Mouse (Mus musculus): ENCODE measurements around the gene Foxa1. TPM values are rescaled to one million over a fixed set of nuclear protein-coding genes. Genes with fewer than 3 reads are reported as not detected.

Gene Foxa1
- polyA plus RNA-seq (2012; rRNA removed) = not detected in 2 replicates

- no peak for DNase-seq (ENCODE audit: extremely low spot score in 1 of 2, low spot score in 1 of 2)
These were observed at the start of gene Foxa1 for GRCm38 (mm10) chr12:57546415-57547201. Foxa1 (minus strand) TSS chr12:57546916.

- DNase-seq (ENCODE audit: extremely low spot score in 1 of 2, low spot score in 1 of 2) = peak in 1 of 2 experiments; percentile 12
These were observed 29.4 kb upstream of the Foxa1 start for GRCm38 (mm10) chr12:57575931-57576628.

GRCm38 (mm10) chr12:57572415-57572814, 25.7 kb upstream of the Foxa1 start:
- DNase-seq (ENCODE audit: extremely low spot score in 1 of 2, low spot score in 1 of 2) = no peak

- DNase-seq (ENCODE audit: extremely low spot score in 1 of 2, low spot score in 1 of 2) = no peak
These were observed 25.1 kb upstream of the Foxa1 start for GRCm38 (mm10) chr12:57571773-57572172.

- DNase-seq (ENCODE audit: extremely low spot score in 1 of 2, low spot score in 1 of 2) = no peak
These were observed 17.2 kb upstream of the Foxa1 start, which contains the start of gene Ttc6 for GRCm38 (mm10) chr12:57563909-57564308. Ttc6 (plus strand) TSS chr12:57564113.

GRCm38 (mm10) chr12:57554091-57554490, 7.4 kb upstream of the Foxa1 start:
- DNase-seq (ENCODE audit: extremely low spot score in 1 of 2, low spot score in 1 of 2) = no peak

GRCm38 (mm10) chr12:57552286-57552685, 5.6 kb upstream of the Foxa1 start:
- DNase-seq (ENCODE audit: extremely low spot score in 1 of 2, low spot score in 1 of 2) = no peak

GRCm38 (mm10) chr12:57550881-57551280, 4.2 kb upstream of the Foxa1 start:
- no peak for DNase-seq (ENCODE audit: extremely low spot score in 1 of 2, low spot score in 1 of 2)

- DNase-seq (ENCODE audit: extremely low spot score in 1 of 2, low spot score in 1 of 2) = no peak
These were observed 3.6 kb upstream of the Foxa1 start for GRCm38 (mm10) chr12:57550181-57550808.

- no peak for DNase-seq (ENCODE audit: extremely low spot score in 1 of 2, low spot score in 1 of 2)
These were observed 3.0 kb upstream of the Foxa1 start for GRCm38 (mm10) chr12:57549667-57550160.

GRCm38 (mm10) chr12:57548981-57549666, 2.4 kb upstream of the Foxa1 start:
- no peak for DNase-seq (ENCODE audit: extremely low spot score in 1 of 2, low spot score in 1 of 2)

GRCm38 (mm10) chr12:57548352-57548980, 1.8 kb upstream of the Foxa1 start:
- no peak for DNase-seq (ENCODE audit: extremely low spot score in 1 of 2, low spot score in 1 of 2)

GRCm38 (mm10) chr12:57547890-57548289, 1.2 kb upstream of the Foxa1 start:
- DNase-seq (ENCODE audit: extremely low spot score in 1 of 2, low spot score in 1 of 2) = no peak

- DNase-seq (ENCODE audit: extremely low spot score in 1 of 2, low spot score in 1 of 2) = no peak
These were observed 1.1 kb downstream of the Foxa1 start for GRCm38 (mm10) chr12:57545371-57546241.

- DNase-seq (ENCODE audit: extremely low spot score in 1 of 2, low spot score in 1 of 2) = no peak
These were observed 1.9 kb downstream of the Foxa1 start for GRCm38 (mm10) chr12:57544641-57545370.

- no peak for DNase-seq (ENCODE audit: extremely low spot score in 1 of 2, low spot score in 1 of 2)
These were observed 3.1 kb downstream of the Foxa1 start for GRCm38 (mm10) chr12:57543627-57543991.

GRCm38 (mm10) chr12:57542746-57543626, 3.7 kb downstream of the Foxa1 start:
- no peak for DNase-seq (ENCODE audit: extremely low spot score in 1 of 2, low spot score in 1 of 2)
